Mouse (Mus musculus) kidney, postnatal 14 days (tissue): ENCODE measurements at regions not wholly inside any gene's neighbourhood (a gene's known extent, or its start where the extent isn't known, plus 50 kb on each side); places are given as distances from the start of the nearest gene placed in this dataset.

Experiments
- DNase-seq: peaks from one replicate; pipeline ENCODE4 v3.0.0; 2022; ENCODE audit warnings: mixed read lengths

DNA sequence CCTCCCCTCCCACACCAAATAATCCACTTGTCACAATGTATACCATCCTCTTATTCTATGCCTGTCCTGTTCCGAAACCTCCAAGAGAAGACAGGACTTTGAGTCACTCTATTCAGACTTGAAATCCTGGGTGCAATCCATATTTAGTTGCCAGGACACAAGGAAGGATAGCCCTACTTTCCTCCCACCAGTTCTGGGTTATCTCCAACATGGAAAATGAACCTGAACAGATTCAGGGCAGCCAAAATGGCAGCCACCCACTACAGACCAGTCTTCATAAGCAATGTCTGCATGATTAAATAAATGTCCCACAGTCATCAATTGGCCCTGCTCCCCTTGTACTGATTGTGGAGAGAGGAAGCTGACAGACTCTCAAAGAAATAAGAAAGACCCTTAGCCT, 110.6 kb upstream of the Adra1d start:
- DNase-seq, result no peak

DNA sequence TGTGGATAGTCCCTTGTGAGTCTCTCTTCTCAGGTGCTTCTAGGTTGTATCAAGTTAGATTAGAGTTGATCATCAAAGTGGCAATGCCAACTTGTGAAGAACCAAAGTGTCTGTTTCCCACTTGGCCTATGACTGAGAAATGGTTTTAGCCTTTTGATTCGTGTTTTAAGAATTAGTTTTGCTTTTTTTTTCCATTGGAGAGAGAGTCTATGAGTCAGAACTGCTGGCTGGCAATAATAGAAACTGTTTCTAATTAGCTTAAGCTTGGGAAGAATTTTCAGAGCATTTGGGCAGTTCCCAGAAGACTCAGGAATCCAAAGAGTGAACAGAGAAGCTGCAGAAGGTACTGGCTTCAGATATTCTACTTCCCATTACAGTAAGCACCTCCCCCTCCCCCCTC, 110.1 kb upstream of the Adra1d start:
- no peak for DNase-seq

DNA sequence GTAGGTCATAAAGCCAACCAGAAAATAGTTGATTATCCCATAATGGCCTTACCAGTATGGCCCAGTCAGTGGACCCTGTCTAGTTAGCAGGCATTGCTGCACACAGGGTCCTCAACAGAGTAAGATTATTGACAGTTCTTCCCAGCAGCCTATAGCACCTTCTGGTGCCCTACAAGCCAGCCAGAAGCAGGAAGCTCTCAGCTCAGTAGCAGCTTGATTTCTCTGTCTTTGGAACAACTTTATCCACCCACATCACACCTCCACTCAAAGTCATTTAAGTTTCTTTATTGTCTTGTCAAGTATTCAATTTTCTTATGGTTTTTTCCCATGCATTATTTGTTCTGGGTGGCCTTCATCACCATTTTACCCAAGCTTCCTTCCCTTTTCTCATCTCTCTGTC, 108.8 kb upstream of the Adra1d start:
- DNase-seq, result no peak

DNA sequence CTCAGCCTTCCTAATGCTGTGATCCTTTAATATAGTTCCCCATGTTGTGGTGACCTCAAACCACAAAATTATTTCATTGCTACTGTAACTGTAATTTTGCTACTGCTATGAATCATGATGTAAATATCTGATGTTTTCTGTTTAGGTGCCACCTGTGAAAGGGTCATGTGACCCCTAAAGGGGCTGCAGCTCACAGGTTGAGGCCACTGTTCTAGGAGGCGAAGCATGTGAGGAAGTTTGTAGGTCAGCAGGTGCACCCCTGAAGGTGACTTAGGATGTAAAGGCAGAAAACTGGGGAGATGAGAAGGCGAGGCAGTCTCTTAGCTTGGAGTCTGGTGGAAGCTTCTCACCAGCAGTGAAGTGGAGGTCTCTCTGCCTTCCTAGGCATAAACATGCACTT, 105.8 kb upstream of the Adra1d start:
- DNase-seq, result no peak

DNA sequence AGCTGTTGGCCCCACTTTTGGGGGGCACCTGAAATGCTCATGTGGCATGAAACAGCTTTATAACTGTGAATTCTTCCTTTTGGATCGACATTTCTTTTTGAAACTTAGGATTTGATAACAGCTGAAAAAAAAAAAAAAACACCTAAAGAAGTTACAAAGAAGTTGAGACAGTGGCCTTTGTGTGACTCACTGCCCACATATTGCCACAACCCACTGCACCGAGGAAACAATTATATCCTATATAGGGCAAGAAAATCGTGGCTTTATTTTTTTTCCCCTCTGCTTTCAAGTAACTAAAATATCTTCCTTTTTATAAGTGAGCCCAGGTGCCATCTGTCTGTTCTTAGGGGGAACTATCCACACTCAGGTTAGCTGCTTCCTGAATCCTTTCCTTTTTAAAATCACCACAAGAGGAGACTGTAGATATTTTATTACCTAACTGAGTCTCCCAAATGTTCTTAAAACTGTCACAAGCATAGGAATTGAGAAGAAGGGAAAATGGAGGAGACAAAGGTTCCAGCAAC, 104.8 kb upstream of the Adra1d start:
- no peak for DNase-seq

DNA sequence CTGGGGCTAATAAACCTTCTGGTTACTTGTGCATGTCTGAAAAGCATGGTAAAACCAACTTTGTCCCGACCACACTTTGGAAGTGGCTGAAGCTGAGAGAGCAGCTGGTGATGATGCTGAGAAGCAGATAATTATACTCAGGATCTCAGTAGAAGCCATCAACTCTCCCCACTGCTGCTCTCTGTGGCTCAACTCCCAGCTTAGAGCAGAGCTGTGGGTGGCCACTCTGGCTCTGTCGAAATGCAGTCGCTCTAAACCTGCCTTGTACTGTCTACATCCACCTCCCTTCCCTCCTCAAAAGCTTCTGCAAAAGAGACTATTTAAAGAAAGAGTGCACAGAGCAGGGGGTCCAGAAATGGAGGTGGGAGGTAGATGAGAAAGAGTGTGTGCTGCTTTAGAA, 102.5 kb upstream of the Adra1d start:
- no peak for DNase-seq

DNA sequence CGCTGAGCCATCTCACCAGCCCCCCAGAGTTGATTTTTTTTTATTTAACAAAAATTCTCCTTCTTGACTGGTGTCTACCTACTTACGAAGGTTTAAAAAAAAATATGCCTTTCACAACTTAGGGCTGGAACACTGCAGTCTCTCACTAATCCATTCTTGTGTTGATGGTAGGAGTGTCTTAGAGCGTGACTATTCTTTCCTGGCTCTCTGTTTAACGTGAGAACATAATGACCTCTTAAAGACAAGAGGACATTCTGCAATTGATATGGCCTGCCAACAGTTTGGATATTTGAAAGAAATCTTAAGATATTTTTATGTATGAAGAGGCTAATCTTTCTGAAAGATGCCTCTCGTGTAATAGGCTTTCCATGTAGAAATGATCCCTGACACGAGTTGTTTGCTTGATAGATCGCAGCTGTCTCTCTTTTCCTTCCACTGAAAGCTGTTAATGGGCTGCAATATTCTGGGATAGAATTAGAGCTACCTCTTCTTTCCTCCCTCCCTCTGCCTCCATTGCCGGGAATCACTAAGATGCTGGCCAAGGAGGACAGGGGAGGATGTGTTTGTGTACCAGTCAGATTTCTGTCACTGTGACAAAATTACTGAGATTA, 101.2 kb upstream of the Adra1d start:
- DNase-seq, result peak; percentile 20

DNA sequence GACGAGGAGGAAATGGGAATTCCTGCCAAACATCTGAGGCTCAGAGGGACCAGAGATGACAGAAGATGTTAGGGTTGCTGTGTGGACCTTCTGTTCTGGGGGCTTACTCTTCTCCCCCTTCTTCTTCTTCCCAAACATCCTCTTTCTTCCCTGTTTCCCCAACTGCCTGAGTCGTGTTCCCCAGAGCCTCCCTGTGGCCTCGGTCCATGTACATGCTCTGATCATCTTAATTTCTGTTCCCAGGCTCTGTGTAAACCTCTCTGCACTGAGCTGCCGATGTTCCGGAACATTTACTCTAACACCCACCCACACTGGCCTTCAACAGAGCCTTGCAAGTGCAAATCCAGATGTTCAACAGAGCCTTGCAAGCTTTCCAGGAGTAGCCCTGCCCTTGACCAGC, 90.1 kb upstream of the Adra1d start:
- DNase-seq, result peak; percentile 14

DNA sequence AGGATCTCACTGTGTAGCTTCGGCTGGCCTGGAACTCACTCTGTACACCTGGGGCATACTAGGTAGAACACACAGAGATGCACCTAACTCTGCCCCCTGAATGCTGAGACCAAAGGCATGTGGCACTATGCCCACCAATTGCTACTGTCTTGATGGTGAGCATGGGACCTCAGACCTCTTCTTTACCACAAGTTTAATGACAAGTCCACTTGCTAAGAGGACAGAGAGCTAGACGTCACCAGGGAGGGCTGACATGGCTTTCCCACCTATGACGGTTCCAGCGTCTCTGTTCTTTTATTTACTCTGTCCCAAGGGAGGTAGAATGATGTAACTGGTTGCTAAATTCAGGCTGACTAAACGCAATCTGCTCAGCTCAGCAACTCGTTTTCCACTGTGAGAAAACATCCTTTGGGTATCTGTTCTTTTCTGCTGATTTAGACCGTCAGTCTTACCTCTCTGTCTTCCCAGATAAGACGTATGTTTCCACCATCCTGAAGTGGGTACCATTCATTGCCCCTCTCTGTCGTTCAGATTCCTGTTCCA, 88.6 kb upstream of the Adra1d start:
- DNase-seq, result no peak

DNA sequence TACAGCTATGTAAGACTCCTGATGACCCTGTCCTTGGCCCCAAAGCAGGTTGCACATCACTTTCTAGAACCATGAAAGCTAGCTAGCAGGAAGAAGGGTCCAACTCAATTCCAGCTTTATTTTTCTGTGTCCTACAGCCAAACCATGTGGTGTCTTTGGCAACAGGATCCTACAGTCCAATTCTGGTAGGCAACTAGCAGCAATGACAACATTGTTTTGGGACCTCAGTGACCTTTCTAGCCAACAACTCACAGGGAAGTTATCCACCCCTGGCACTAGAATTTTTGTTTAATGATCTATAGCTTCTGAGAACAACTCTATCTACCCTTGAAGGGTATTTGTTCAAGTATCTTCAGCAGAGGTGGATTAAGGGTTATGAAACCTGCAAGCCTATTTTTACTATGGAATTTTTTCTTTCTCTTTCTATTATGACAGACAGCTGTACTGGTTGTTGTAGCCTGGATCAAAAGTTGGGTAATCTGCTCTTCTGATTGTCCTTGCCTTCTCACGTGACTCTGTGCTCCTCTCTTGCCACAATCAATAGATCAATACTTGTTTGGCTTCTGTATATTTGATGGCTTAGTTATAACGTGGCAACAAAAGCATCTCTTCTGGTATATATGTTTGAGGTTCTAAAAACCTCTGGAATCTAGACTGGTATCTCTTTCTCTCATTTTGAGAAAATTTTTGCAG, 82.2 kb upstream of the Adra1d start:
- DNase-seq, result no peak

DNA sequence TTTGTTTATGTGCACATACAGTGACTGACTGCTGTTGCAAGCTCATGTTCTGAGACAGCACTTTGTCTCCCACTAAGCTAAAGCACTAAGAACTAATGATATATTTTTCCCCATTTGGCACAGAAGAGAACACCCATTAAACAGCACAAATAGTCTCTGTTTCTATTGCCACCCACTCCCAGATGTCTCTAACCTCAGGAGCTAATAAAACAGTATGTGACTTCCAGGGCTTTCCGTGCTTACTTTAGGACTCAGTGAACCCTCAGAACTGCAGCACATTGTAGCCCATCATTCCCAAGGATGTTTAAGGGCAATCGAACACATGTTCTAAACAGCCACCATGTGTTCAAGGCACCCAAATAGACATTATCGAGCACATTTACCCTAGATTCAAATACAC, 80.4 kb upstream of the Adra1d start:
- no peak for DNase-seq

DNA sequence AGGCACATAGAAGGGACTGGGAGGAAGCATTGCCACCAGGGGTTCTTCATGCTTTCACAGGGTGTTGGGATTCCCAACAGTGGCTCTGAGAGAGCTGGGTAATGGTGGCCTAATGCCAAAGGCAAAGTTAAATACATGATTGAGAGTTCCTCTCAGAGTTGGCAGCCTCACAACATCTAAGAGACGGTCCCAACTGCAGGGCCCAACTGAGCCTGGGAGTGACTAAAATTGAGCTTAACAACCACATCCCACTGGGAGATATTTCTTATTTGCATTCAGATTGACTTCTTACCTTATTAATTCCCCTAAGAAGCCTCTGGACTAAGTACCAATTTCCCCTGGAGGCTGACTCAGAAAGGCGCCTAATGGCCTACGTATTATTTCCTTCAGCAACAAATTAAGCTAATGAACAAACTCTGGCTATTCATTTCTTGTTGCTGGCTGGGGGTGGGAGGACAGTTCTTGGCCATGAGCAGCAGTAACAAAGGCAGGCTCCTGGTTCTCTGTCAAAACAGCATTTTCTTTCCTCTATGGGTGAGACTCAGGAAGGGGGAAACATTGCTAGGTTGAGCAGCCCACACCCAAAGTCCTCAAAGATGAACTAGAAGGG, 77.0 kb upstream of the Adra1d start:
- DNase-seq, result no peak

DNA sequence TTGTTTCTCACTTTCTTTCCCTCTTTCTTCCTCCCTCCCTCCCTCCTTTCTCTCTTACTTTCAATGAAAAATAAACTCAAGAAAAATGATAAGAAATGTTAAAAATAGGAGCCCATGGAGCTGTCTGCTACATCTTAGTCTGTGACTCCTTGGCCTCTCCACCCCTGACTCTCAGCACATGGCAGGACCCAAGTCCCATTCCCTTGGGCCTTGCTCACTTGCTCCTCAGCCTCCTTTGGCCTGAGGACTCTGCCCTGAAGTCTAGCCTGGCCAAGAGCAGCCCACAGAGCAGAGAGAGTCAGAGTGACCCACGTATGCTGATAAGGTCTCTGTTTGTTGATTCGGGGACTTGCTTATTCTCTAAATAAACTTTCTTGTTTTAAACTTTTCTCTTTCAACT, 73.7 kb upstream of the Adra1d start:
- DNase-seq, result no peak

DNA sequence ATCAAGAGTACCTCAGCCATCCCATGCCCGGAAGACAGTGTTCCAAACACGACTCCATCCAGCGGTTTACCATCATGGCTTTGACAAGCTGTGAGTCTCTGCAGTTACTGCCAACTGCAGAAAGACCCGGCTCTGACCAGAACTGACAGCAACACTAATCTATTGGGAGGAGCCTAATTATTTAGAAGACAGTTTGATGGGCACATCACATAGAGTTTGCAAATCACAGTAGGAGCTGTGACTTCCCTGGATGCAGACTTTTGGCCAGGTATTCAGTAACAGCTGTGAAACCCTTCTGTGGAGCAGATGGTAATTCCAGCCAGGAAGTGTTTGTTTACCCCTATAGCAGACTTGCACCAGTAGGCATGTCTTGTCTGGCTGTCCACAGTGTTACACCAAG, 55.8 kb upstream of the Adra1d start:
- no peak for DNase-seq

DNA sequence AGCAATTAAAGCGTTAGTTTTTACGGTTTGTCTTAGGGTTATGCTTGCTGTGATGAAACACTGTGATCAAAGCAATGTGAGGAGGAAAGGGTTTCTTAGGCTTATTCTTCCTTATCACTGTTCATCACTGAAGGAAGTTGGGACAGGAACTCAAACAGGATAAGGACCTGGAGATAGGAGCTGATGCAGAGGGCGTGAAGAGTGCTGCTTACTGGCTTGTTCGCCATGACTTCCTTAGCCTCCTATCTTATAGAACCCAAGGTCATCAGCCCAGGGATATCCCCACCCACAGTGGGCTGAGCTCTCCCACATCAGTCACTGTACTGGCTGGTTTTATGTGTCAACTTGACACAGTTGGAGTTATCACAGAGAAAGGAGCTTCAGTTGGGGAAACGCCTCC, 50.4 kb upstream of the Adra1d start:
- no peak for DNase-seq
